Mouse (Mus musculus) midbrain, embryonic 14.5 days (tissue): ENCODE data around the gene Hbs1l. TPM values are rescaled to one million over a fixed set of nuclear protein-coding genes. Genes with fewer than 3 reads are reported as not detected.
A peak's percentile ranks its signal among the peaks of the same experiment; 100 is the strongest.

Experiments
- ATAC-seq: fragments of 200-750 bp; cut with Nextera tagmentation; 2 replicates; pipeline ENCODE4 v1.8.0; 2017; ENCODE audit warnings: moderate number of reproducible peaks, moderate library complexity; ENCODE audit not compliant: low FRiP score, low TSS enrichment
- DNase-seq: peaks from one replicate; pipeline ENCODE4 v3.0.0-alpha.2; 2015
- H3K27ac ChIP-seq: fragments of 300-500 bp; sonication (generic); replicated peaks from 2 replicates; pipeline ENCODE4 v1.5.1; 2014; ENCODE audit warnings: mild to moderate bottlenecking, low read depth, low read length, moderate library complexity
- H3K27me3 ChIP-seq: fragments of 300-500 bp; sonication (generic); 2 replicates; pipeline ENCODE4 v1.6.1; 2014; ENCODE audit warnings: low read length, control low read depth, mixed read lengths; ENCODE audit not compliant: control insufficient read depth, insufficient read depth
- H3K36me3 ChIP-seq: fragments of 300-500 bp; sonication (generic); 2 replicates; pipeline ENCODE4 v1.6.1; 2014; ENCODE audit warnings: low read length, control low read depth; ENCODE audit not compliant: control insufficient read depth, insufficient read depth
- H3K4me1 ChIP-seq: fragments of 300-500 bp; sonication (generic); 2 replicates; pipeline ENCODE4 v1.6.1; 2014; ENCODE audit warnings: mild to moderate bottlenecking, antibody characterized with exemption, low read length, control low read depth; ENCODE audit not compliant: control insufficient read depth, insufficient read depth
- H3K4me2 ChIP-seq: fragments of 300-500 bp; sonication (generic); 2 replicates; pipeline ENCODE4 v1.6.1; 2014; ENCODE audit warnings: mild to moderate bottlenecking, low read length, moderate library complexity
- H3K4me3 ChIP-seq: fragments of 300-500 bp; sonication (generic); replicated peaks from 2 replicates; pipeline ENCODE4 v1.5.1; 2014; ENCODE audit warnings: low read depth, low read length
- H3K9ac ChIP-seq: fragments of 300-500 bp; sonication (generic); replicated peaks from 2 replicates; pipeline ENCODE4 v1.6.1; 2014; ENCODE audit warnings: mild to moderate bottlenecking, low read length, moderate library complexity
- H3K9me3 ChIP-seq: fragments of 300-500 bp; sonication (generic); 2 replicates; pipeline ENCODE4 v1.6.1; 2016; ENCODE audit warnings: low read length, control low read depth, mixed read lengths; ENCODE audit not compliant: control insufficient read depth
- WGBS: fragments of 180-500 bp; shearing (Covaris S2); extraction: QIAGEN DNeasy Blood & Tissue Kit; methylation state at CpG from one replicate; pipeline ENCODE4 v1.1.7; 2014; 5-methylcytosine and 5-hydroxymethylcytosine counted together
- polyA plus RNA-seq: library from polyadenylated mRNA; unstranded; fragments of >200 nt; fragmentation: Nextera tagmentation; extraction: Ambion mirVana; gene quantifications from 2 replicates; pipeline ENCODE4 v1.2.1, GENCODE M21; 2014

The Hbs1l gene
- polyA plus RNA-seq, 1 experiment from 2014 or later = 102 TPM

- H3K4me1 ChIP-seq = no peaks in the 10 kb centered on the region
- no peaks in the 10 kb centered on the region for H3K36me3 ChIP-seq
- no peak overlapping the region for H3K27ac ChIP-seq
- no peak overlapping the region for H3K9ac ChIP-seq
- no peak for DNase-seq
- H3K4me2 ChIP-seq = no peak overlapping the region
- 87% methylated on average over 2 of the region's 2 CpGs for WGBS
- H3K27me3 ChIP-seq = no peaks in the 10 kb centered on the region
- no peaks in the 10 kb centered on the region for H3K9me3 ChIP-seq
- ATAC-seq = no peak
- no peak overlapping the region for H3K4me3 ChIP-seq
These were observed 28.3 kb upstream of the Hbs1l start for GRCm38 (mm10) chr10:21267452-21267851.

- ATAC-seq = no peak
- WGBS = 87% methylated on average over 6 of the region's 6 CpGs
- Histone ChIP-seq H3K4me1 (no peaks in the 10 kb centered on the region), H3K4me3 (no peak overlapping the region), H3K27ac (no peak overlapping the region), H3K9me3 (no peaks in the 10 kb centered on the region), H3K9ac (no peak overlapping the region), H3K27me3 (no peaks in the 10 kb centered on the region), H3K36me3 (no peaks in the 10 kb centered on the region), H3K4me2 (no peak overlapping the region)
- no peak for DNase-seq
These were observed 26.9 kb upstream of the Hbs1l start for GRCm38 (mm10) chr10:21268786-21269410.

- Histone ChIP-seq H3K4me1 (no peaks in the 10 kb centered on the region), H3K27ac (no peak overlapping the region), H3K36me3 (no peaks in the 10 kb centered on the region), H3K27me3 (no peaks in the 10 kb centered on the region), H3K4me2 (no peak overlapping the region), H3K4me3 (no peak overlapping the region), H3K9ac (no peak overlapping the region), H3K9me3 (no peaks in the 10 kb centered on the region)
- ATAC-seq (no peak), DNase-seq (no peak)
- 88% methylated on average over 2 of the region's 2 CpGs for WGBS
These were observed 25.9 kb upstream of the Hbs1l start for GRCm38 (mm10) chr10:21269920-21270319.

- WGBS = 82% methylated on average over 5 of the region's 5 CpGs
- Histone ChIP-seq H3K9me3 (no peaks in the 10 kb centered on the region), H3K4me1 (no peaks in the 10 kb centered on the region), H3K9ac (no peak overlapping the region), H3K36me3 (no peaks in the 10 kb centered on the region), H3K27ac (no peak overlapping the region), H3K27me3 (no peaks in the 10 kb centered on the region), H3K4me3 (no peak overlapping the region), H3K4me2 (no peak overlapping the region)
- ATAC-seq (no peak), DNase-seq (no peak)
These were observed 24.9 kb upstream of the Hbs1l start for GRCm38 (mm10) chr10:21270905-21271304.

GRCm38 (mm10) chr10:21271310-21271709 lies 24.5 kb upstream of the Hbs1l start:
- Histone ChIP-seq H3K4me2 (no peak overlapping the region), H3K36me3 (no peaks in the 10 kb centered on the region), H3K4me1 (no peaks in the 10 kb centered on the region), H3K27ac (no peak overlapping the region), H3K9ac (no peak overlapping the region), H3K9me3 (no peaks in the 10 kb centered on the region), H3K27me3 (no peaks in the 10 kb centered on the region), H3K4me3 (no peak overlapping the region)
- DNase-seq (no peak), ATAC-seq (no peak)
- WGBS = 98% methylated on average over 2 of the region's 2 CpGs

- no peaks in the 10 kb centered on the region for H3K9me3 ChIP-seq
- H3K9ac ChIP-seq = no peak overlapping the region
- DNase-seq (no peak), ATAC-seq (no peak)
- no peak overlapping the region for H3K4me3 ChIP-seq
- no peak overlapping the region for H3K27ac ChIP-seq
- no peaks in the 10 kb centered on the region for H3K4me1 ChIP-seq
- H3K36me3 ChIP-seq = no peaks in the 10 kb centered on the region
- H3K4me2 ChIP-seq = no peak overlapping the region
- 61% methylated on average over 6 of the region's 6 CpGs for WGBS
- no peaks in the 10 kb centered on the region for H3K27me3 ChIP-seq
These were observed 24.0 kb upstream of the Hbs1l start for GRCm38 (mm10) chr10:21271785-21272184.

- no peaks in the 10 kb centered on the region for H3K27me3 ChIP-seq
- no peak overlapping the region for H3K9ac ChIP-seq
- no peak overlapping the region for H3K27ac ChIP-seq
- peak; percentile 12 for DNase-seq
- no peaks in the 10 kb centered on the region for H3K9me3 ChIP-seq
- no peak overlapping the region for H3K4me2 ChIP-seq
- 22% methylated on average over 10 of the region's 10 CpGs for whole genome bisulfite sequencing
- H3K4me3 ChIP-seq = no peak overlapping the region
- H3K36me3 ChIP-seq = no peaks in the 10 kb centered on the region
- no peak for ATAC-seq
- H3K4me1 ChIP-seq = no peaks in the 10 kb centered on the region
These were observed 8.3 kb upstream of the Hbs1l start for GRCm38 (mm10) chr10:21287243-21288127.

- ATAC-seq (no peak), DNase-seq (no peak)
- WGBS = 15% methylated on average over 4 of the region's 4 CpGs
- Histone ChIP-seq H3K4me2 (no peak overlapping the region), H3K4me3 (no peak overlapping the region), H3K27me3 (no peaks in the 10 kb centered on the region), H3K27ac (no peak overlapping the region), H3K4me1 (0 out of 2 replicates have a peak, but pooled peaks cover 4% of the 10 kb centered on the region), H3K36me3 (no peaks in the 10 kb centered on the region), H3K9ac (no peak overlapping the region), H3K9me3 (no peaks in the 10 kb centered on the region)
These were observed 4.6 kb upstream of the Hbs1l start for GRCm38 (mm10) chr10:21291228-21291627.

GRCm38 (mm10) chr10:21294217-21294616 lies 1.6 kb upstream of the Hbs1l start:
- H3K27me3 ChIP-seq = no peaks in the 10 kb centered on the region
- H3K9me3 ChIP-seq = no peaks in the 10 kb centered on the region
- DNase-seq = no peak
- H3K4me2 ChIP-seq = no peak overlapping the region
- WGBS = 95% methylated on average over 2 of the region's 2 CpGs
- peaks cover 3% of the 10 kb centered on the region; the same call in 1 of the 2 replicates for H3K36me3 ChIP-seq
- no peak overlapping the region for H3K27ac ChIP-seq
- H3K9ac ChIP-seq = no peak overlapping the region
- ATAC-seq = no peak
- H3K4me3 ChIP-seq = no peak overlapping the region
- H3K4me1 ChIP-seq = peaks cover 14% of the 10 kb centered on the region
